Mouse (Mus musculus): Measurements from ENCODE around the gene Nprl2.

- TF ChIP-seq TAL1 (IDR thresholded peaks at IDR 0.05; ENCODE audit: low read length) (no peak), GATA1 (IDR thresholded peaks at IDR 0.05; ENCODE audit: low read length) (no peak)
These were observed 25.8 kb downstream of the Nprl2 start, which contains the start of gene Hyal2 for GRCm38 (mm10) chr9:107567702-107568319.
